Mouse (Mus musculus) kidney, postnatal 0 days (tissue): ENCODE results near the gene Snx27. TPM values are rescaled to one million over a fixed set of nuclear protein-coding genes. Genes with fewer than 3 reads are reported as not detected.

ENCODE experiments used
- ATAC-seq: fragments of 200-750 bp; cut with Nextera tagmentation; replicated peaks from 2 replicates; pipeline ENCODE4 v1.8.0; 2017; ENCODE audit warnings: low read depth, moderate number of reproducible peaks, moderate TSS enrichment, moderate library complexity; ENCODE audit not compliant: low FRiP score
- DNase-seq: peaks from one replicate; pipeline ENCODE4 v3.0.0-alpha.2; 2016; ENCODE audit warnings: low spot score
- H3K27ac ChIP-seq: fragments of 300-500 bp; sonication (generic); 2 replicates; pipeline ENCODE4 v1.5.1; 2014; ENCODE audit warnings: mild to moderate bottlenecking
- H3K27me3 ChIP-seq: fragments of 300-500 bp; sonication (generic); 2 replicates; pipeline ENCODE4 v1.6.1; 2014; ENCODE audit warnings: low read length, mixed read lengths; ENCODE audit not compliant: insufficient read depth
- H3K36me3 ChIP-seq: fragments of 300-500 bp; sonication (generic); 2 replicates; pipeline ENCODE4 v1.6.1; 2014; ENCODE audit warnings: low read length, mixed read lengths; ENCODE audit not compliant: insufficient read depth
- H3K4me1 ChIP-seq: fragments of 300-500 bp; sonication (generic); replicated peaks from 2 replicates; pipeline ENCODE4 v1.6.1; 2014; ENCODE audit warnings: antibody characterized with exemption, low read length, mixed read lengths; ENCODE audit not compliant: insufficient read depth
- H3K4me2 ChIP-seq: fragments of 300-500 bp; sonication (generic); 2 replicates; pipeline ENCODE4 v1.6.1; 2014; ENCODE audit warnings: mild to moderate bottlenecking, low read length, moderate library complexity, mixed read lengths
- H3K4me3 ChIP-seq: fragments of 300-500 bp; sonication (generic); replicated peaks from 2 replicates; pipeline ENCODE4 v1.5.1; 2014; ENCODE audit warnings: low read depth, low read length
- H3K9ac ChIP-seq: fragments of 300-500 bp; sonication (generic); 2 replicates; pipeline ENCODE4 v1.6.1; 2014; ENCODE audit warnings: low read depth, low read length
- H3K9me3 ChIP-seq: fragments of 300-500 bp; sonication (generic); replicated peaks from 2 replicates; pipeline ENCODE4 v1.6.1; 2016; ENCODE audit warnings: low read length, inconsistent platforms, mixed read lengths
- CTCF ChIP-seq: IDR thresholded peaks from 2 replicates; pipeline ENCODE4 v1.5.1; 2016; ENCODE audit warnings: antibody characterized with exemption, low read depth, mild to moderate bottlenecking, moderate library complexity
- WGBS: fragments of 180-500 bp; shearing (Covaris S2); extraction: QIAGEN DNeasy Blood & Tissue Kit; methylation state at CpG from one replicate; pipeline ENCODE4 v1.1.7; 2014; 5-methylcytosine and 5-hydroxymethylcytosine counted together
- polyA plus RNA-seq: library from polyadenylated mRNA; unstranded; fragments of >200 nt; fragmentation: Nextera tagmentation; extraction: Ambion mirVana; gene quantifications from 2 replicates; pipeline ENCODE4 v1.2.1, GENCODE M21; 2015

Snx27 gene
- polyA plus RNA-seq, 1 experiment from 2014 or later = 33.4 TPM

DNA sequence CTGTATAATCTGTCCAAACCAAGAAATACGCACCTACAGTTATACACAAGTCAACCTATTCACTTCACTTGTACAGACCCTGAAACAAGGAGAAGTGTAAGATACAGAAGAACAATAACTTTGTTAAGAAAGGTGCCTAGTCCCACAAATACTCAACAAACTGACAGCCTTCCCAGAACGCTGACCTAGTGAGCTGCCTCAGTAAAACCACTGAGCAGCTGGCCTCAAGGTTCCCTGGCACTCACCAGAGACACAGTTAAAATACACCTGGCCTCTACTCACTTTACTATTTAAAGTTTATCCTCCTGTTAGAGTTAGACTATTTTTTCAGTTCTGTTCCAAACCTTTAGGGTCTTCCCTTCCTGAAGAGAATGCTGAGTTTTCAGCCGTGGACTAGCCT is 19.4 kb downstream of the Snx27 start:
- Histone ChIP-seq H3K27me3 (no peaks in the 10 kb centered on the region), H3K9ac (no peak overlapping the region), H3K27ac (no peak overlapping the region), H3K4me1 (peaks cover 2% of the 10 kb centered on the region; the same call in 1 of the 2 replicates), H3K36me3 (peaks cover 7% of the 10 kb centered on the region; the same call in 1 of the 2 replicates), H3K4me3 (no peak overlapping the region), H3K4me2 (no peak overlapping the region), H3K9me3 (no peaks in the 10 kb centered on the region)
- ATAC-seq (no peak), DNase-seq (no peak)
- no peak for TF ChIP-seq CTCF
- 79% methylated on average over 3 of the region's 3 CpGs for WGBS

DNA sequence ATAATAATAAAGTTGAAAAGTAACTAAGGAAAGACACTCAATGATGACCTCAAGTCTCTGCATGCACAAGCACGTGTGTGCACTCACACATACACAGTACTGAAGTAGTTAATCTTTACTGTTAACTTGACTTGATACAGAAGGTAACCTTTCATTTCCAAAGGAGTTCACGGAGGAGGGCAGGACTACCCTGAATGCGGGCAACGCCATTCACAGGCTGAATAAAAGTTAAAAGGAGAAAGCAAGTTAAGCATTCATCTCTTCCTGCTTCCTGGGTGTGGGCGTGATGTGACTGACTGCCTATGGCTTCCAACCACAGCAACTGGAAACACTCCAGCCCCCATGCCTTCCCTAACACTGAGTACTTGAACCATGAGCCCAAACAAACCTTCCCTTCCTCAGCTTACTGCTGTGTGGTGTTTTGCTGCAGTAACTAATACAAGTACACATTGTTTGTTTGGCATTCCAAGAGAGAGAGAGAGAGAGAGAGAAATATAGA is 22.5 kb downstream of the Snx27 start:
- Histone ChIP-seq H3K27me3 (no peaks in the 10 kb centered on the region), H3K4me3 (no peak overlapping the region), H3K36me3 (peaks cover 13% of the 10 kb centered on the region), H3K4me2 (no peak overlapping the region), H3K9ac (no peak overlapping the region), H3K27ac (no peak overlapping the region), H3K4me1 (0 out of 2 replicates have a peak, but pooled peaks cover 2% of the 10 kb centered on the region), H3K9me3 (no peaks in the 10 kb centered on the region)
- WGBS = 70% methylated on average over 5 of the region's 5 CpGs
- no peak for TF ChIP-seq CTCF
- ATAC-seq = no peak
- no peak for DNase-seq

DNA sequence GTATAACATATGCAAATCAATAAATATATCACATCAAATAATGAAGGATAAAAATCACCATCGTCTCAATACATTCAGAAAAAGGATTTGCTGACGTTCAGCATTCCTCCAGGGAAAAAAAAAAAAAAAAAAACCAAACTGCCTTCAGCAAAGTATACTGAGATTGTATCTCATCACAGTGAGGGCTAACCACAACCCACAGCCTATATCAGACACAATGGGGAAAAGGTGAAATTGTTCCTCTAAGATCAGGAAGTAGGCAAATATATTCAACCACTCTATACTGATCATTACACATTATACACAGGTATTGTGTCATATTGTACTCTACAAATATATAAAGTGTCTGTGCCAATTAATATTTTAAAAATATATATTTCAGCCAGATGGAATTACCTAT is 33.5 kb downstream of the Snx27 start:
- no peak for ATAC-seq
- H3K27ac ChIP-seq = no peak overlapping the region
- H3K9me3 ChIP-seq = no peaks in the 10 kb centered on the region
- H3K9ac ChIP-seq = no peak overlapping the region
- no peaks in the 10 kb centered on the region for H3K36me3 ChIP-seq
- H3K4me1 ChIP-seq = no peaks in the 10 kb centered on the region
- H3K4me3 ChIP-seq = no peak overlapping the region
- DNase-seq = no peak
- H3K4me2 ChIP-seq = no peak overlapping the region
- no peaks in the 10 kb centered on the region for H3K27me3 ChIP-seq
- no peak for TF ChIP-seq CTCF
- 86% methylated on average over 2 of the region's 2 CpGs for WGBS

GRCm38 (mm10) chr3:94537187-94537586 is 45.3 kb downstream of the Snx27 start:
- Histone ChIP-seq H3K9me3 (no peaks in the 10 kb centered on the region), H3K9ac (no peak overlapping the region), H3K4me1 (no peaks in the 10 kb centered on the region), H3K4me2 (no peak overlapping the region), H3K27ac (no peak overlapping the region), H3K36me3 (no peaks in the 10 kb centered on the region), H3K4me3 (no peak overlapping the region), H3K27me3 (no peaks in the 10 kb centered on the region)
- DNase-seq = no peak
- TF ChIP-seq CTCF = no peak
- WGBS = 87% methylated on average over 3 of the region's 3 CpGs
- ATAC-seq = no peak

GRCm38 (mm10) chr3:94533968-94534367 is 48.5 kb downstream of the Snx27 start:
- Histone ChIP-seq H3K4me3 (no peak overlapping the region), H3K36me3 (0 out of 2 replicates have a peak, but pooled peaks cover 6% of the 10 kb centered on the region), H3K9me3 (no peaks in the 10 kb centered on the region), H3K9ac (no peak overlapping the region), H3K4me1 (no peaks in the 10 kb centered on the region), H3K4me2 (no peak overlapping the region), H3K27ac (no peak overlapping the region), H3K27me3 (no peaks in the 10 kb centered on the region)
- peak; percentile 72 for TF ChIP-seq CTCF
- ATAC-seq (no peak), DNase-seq (peak; percentile 76)

GRCm38 (mm10) chr3:94526731-94527130 is 55.8 kb downstream of the Snx27 start:
- Histone ChIP-seq H3K4me2 (no peak overlapping the region), H3K27ac (no peak overlapping the region), H3K27me3 (no peaks in the 10 kb centered on the region), H3K36me3 (0 out of 2 replicates have a peak, but pooled peaks cover 21% of the 10 kb centered on the region), H3K9ac (no peak overlapping the region), H3K4me1 (no peaks in the 10 kb centered on the region), H3K4me3 (no peak overlapping the region), H3K9me3 (no peaks in the 10 kb centered on the region)
- WGBS = 66% methylated on average over 2 of the region's 2 CpGs
- no peak for TF ChIP-seq CTCF
- no peak for ATAC-seq
- DNase-seq = no peak

- Histone ChIP-seq H3K27me3 (no peaks in the 10 kb centered on the region), H3K27ac (no peak overlapping the region), H3K4me2 (no peak overlapping the region), H3K4me1 (no peaks in the 10 kb centered on the region), H3K9me3 (no peaks in the 10 kb centered on the region), H3K36me3 (peaks cover 24% of the 10 kb centered on the region), H3K9ac (no peak overlapping the region), H3K4me3 (no peak overlapping the region)
- DNase-seq = no peak
- WGBS = 97% methylated on average over 1 of the region's 1 CpGs
- no peak for ATAC-seq
- peak; percentile 33; the same call in 1 of the 2 replicates for TF ChIP-seq CTCF
Observed at GRCm38 (mm10) chr3:94506664-94507063, 75.9 kb downstream of the Snx27 start.
